Mouse (Mus musculus): ENCODE data around the gene Spcs1. TPM values are rescaled to one million over a fixed set of nuclear protein-coding genes. Genes with fewer than 3 reads are reported as not detected.

Spcs1 gene
- polyA plus RNA-seq, 1 experiment from 2014 or later, result 308 TPM

Other genes starting within 250 kb of the Spcs1 start
- gene Tmem110, start 176.1 kb downstream of the Spcs1 start, polyA plus RNA-seq (2016; fragmentation: Nextera tagmentation; extraction: Ambion mirVana), result 16.1 and 17.3 TPM in 2 replicates
- 0.49 and 0.51 TPM in 2 replicates for gene Mustn1, start 122.5 kb downstream of the Spcs1 start, polyA plus RNA-seq (2016; fragmentation: Nextera tagmentation; extraction: Ambion mirVana)
- 8.8 and 9.2 TPM in 2 replicates for gene Itih4, start 115.2 kb downstream of the Spcs1 start, polyA plus RNA-seq (2016; fragmentation: Nextera tagmentation; extraction: Ambion mirVana)
- gene Itih3, start 77.9 kb downstream of the Spcs1 start, polyA plus RNA-seq (2016; fragmentation: Nextera tagmentation; extraction: Ambion mirVana), result 74.1 and 74.2 TPM in 2 replicates
- gene Itih1, start 58.4 kb downstream of the Spcs1 start, polyA plus RNA-seq (2016; fragmentation: Nextera tagmentation; extraction: Ambion mirVana), result 20.1 and 21.2 TPM in 2 replicates
- 9.3 and 9.4 TPM in 2 replicates for gene Nek4, start 50.3 kb downstream of the Spcs1 start, polyA plus RNA-seq (2016; fragmentation: Nextera tagmentation; extraction: Ambion mirVana)
- 23.5 and 23.9 TPM in 2 replicates for gene Glt8d1, start 272 bp downstream of the Spcs1 start, polyA plus RNA-seq (2016; fragmentation: Nextera tagmentation; extraction: Ambion mirVana)
- gene Pbrm1, start 17.5 kb upstream of the Spcs1 start, polyA plus RNA-seq (2016; fragmentation: Nextera tagmentation; extraction: Ambion mirVana), result 94.9 and 95.8 TPM in 2 replicates
- 156 and 166 TPM in 2 replicates for gene Gnl3, start 17.5 kb upstream of the Spcs1 start, polyA plus RNA-seq (2016; fragmentation: Nextera tagmentation; extraction: Ambion mirVana)
- gene Smim4, start 127.3 kb upstream of the Spcs1 start, polyA plus RNA-seq (2016; fragmentation: Nextera tagmentation; extraction: Ambion mirVana), result 95.4 and 103 TPM in 2 replicates
- 298 and 306 TPM in 2 replicates for gene Nt5dc2, start 129.4 kb upstream of the Spcs1 start, polyA plus RNA-seq (2016; fragmentation: Nextera tagmentation; extraction: Ambion mirVana)
- 27.4 and 28.0 TPM in 2 replicates for gene Stab1, start 167.0 kb upstream of the Spcs1 start, polyA plus RNA-seq (2016; fragmentation: Nextera tagmentation; extraction: Ambion mirVana)
- 10.8 and 11.5 TPM in 2 replicates for gene Tnnc1, start 206.6 kb upstream of the Spcs1 start, polyA plus RNA-seq (2016; fragmentation: Nextera tagmentation; extraction: Ambion mirVana)
- gene Nisch, start 215.3 kb upstream of the Spcs1 start, polyA plus RNA-seq (2016; fragmentation: Nextera tagmentation; extraction: Ambion mirVana), result 145 and 151 TPM in 2 replicates
- gene Sema3g, start 216.2 kb upstream of the Spcs1 start, polyA plus RNA-seq (2016; fragmentation: Nextera tagmentation; extraction: Ambion mirVana), result 0.04 and 0.18 TPM in 2 replicates
- gene Phf7, start 249.6 kb upstream of the Spcs1 start, polyA plus RNA-seq (2016; fragmentation: Nextera tagmentation; extraction: Ambion mirVana), result 9.9 and 10.0 TPM in 2 replicates
- 53.8 and 54.4 TPM in 2 replicates for gene Bap1, start 249.8 kb upstream of the Spcs1 start, polyA plus RNA-seq (2016; fragmentation: Nextera tagmentation; extraction: Ambion mirVana)